Comparison of ENCODE assay signal across 8 mouse cellular contexts in the genomic region with DNA sequence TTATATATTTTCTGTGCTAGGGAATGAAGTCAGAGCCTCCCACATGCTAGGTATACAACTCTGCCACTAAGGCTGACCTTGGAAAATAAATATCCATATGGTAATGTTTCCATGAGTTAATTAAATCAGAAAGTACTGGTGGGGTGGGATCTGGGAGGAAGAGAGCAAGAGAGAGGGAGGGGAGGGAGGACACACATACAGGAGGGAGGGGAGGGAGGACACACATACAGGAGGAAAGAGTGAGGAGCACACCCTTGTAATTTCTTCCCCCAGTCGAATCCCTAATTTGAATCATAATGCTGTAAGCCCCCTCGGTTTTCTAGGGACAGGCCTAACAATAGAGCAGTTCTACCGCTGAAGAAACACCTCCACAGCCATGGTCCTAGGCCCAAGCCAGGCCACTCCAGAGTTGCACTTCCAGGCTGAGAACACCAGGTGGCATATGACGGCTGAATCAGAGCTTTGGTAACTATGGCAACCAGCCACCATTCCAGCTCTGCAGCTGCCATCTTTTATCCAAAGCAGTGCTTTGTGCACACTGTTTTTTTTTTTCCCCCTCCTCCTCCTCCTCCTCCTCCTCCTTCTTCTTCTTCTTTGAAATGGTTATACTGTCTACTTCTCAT. TPM values are rescaled to one million over a fixed set of nuclear protein-coding genes. Genes with fewer than 3 reads are reported as not detected.
A peak's percentile ranks its signal among the peaks of the same experiment; 100 is the strongest.
DNase-seq lines count a peak whose midpoint lies in the region; ATAC-seq and TF ChIP-seq lines count a peak whose summit lies in the region.

No protein-coding gene starts in this region.

- TF ChIP-seq POLR2A in cerebellum, adult 2 months (IDR thresholded peaks at IDR 0.05; ENCODE audit: borderline replicate concordance, insufficient read depth, low read length): no peak

- no peaks in the 10 kb centered on the region for H3K36me3 ChIP-seq in hindbrain, embryonic 13.5 days

- H3K4me2 ChIP-seq in hindbrain, embryonic 13.5 days: no peak overlapping the region

- no peaks in the 10 kb centered on the region for H3K9me3 ChIP-seq in hindbrain, embryonic 13.5 days

- H3K27me3 ChIP-seq in cerebellum, adult 2 months (ENCODE audit: control insufficient read depth, insufficient read depth, low read length): no peaks in the 10 kb centered on the region
- no peaks in the 10 kb centered on the region for H3K27me3 ChIP-seq in hindbrain, embryonic 13.5 days

- no peak overlapping the region for H3K27ac ChIP-seq in cerebellum, adult 2 months (ENCODE audit: insufficient read depth, low read length)
- H3K27ac ChIP-seq in hindbrain, embryonic 13.5 days: peak overlapping the region; percentile 84

- TF ChIP-seq CTCF in cerebellum, adult 2 months (IDR thresholded peaks at IDR 0.05; ENCODE audit: borderline replicate concordance, insufficient read depth, low read depth, low read length): peak; percentile 69

- DNase-seq in WW6 (ENCODE audit: low read depth, low spot score): peak; percentile 81
- peak; percentile 58 for DNase-seq in cerebellum, adult 2 months
- DNase-seq in forelimb bud, embryonic 11.5 days (ENCODE audit: low read depth, low spot score): peak; percentile 87
- peak; percentile 68 to 82 for DNase-seq in layer of hippocampus, postnatal 14 days (ENCODE audit: low spot score in 2 of 2)
- DNase-seq in retina, postnatal 7 days (ENCODE audit: low read depth, low spot score): peak; percentile 58

- H3K4me1 ChIP-seq in cerebellum, adult 2 months (ENCODE audit: control insufficient read depth, insufficient read depth, low read length): no peaks in the 10 kb centered on the region
- peaks cover 27% of the 10 kb centered on the region for H3K4me1 ChIP-seq in hindbrain, embryonic 13.5 days (replicated peaks)

- WGBS in cerebellum, adult 2 months: 8% methylated on average over 4 of the region's 4 CpGs
- 4% methylated on average over 4 of the region's 4 CpGs for WGBS in hindbrain, embryonic 13.5 days

- no peak overlapping the region for H3K9ac ChIP-seq in hindbrain, embryonic 13.5 days

- H3K4me3 ChIP-seq in cerebellum, adult 2 months (replicated peaks; ENCODE audit: insufficient read depth, low read depth, low read length): no peak overlapping the region
- H3K4me3 ChIP-seq in hindbrain, embryonic 13.5 days: no peak overlapping the region

- peak; percentile 88 for ATAC-seq in hindbrain, embryonic 13.5 days (ENCODE audit: low FRiP score)
- peak; percentile 95 for ATAC-seq in megakaryocyte, adult 5-6 weeks (ENCODE audit: poor library complexity, severe bottlenecking)
- no peak for ATAC-seq in erythroblast, adult 5-6 weeks (replicated peaks; ENCODE audit: low FRiP score, poor library complexity, severe bottlenecking)

RNA-seq across cellular contexts. Expression of gene Akr1d1, which starts 59.5 kb away (rescaled TPM):
- polyA plus RNA-seq in cerebellum, adult 2 months (2012; rRNA removed): not detected in 2 replicates
- polyA plus RNA-seq in hindbrain, embryonic 13.5 days (2015; fragmentation: Nextera tagmentation; extraction: Ambion mirVana): not detected in 2 replicates
- not detected for total RNA-seq in layer of hippocampus, postnatal 14 days (2021)
- not detected in 2 replicates for total RNA-seq in megakaryocyte, adult 5-6 weeks (2015)
- not detected in 2 replicates for total RNA-seq in megakaryocyte, adult 5-6 weeks (2017)
- total RNA-seq in erythroblast, adult 5-6 weeks (2015; ENCODE audit: low replicate concordance): not detected in 2 replicates
- not detected in 2 replicates for total RNA-seq in erythroblast, adult 5-6 weeks (2017; ENCODE audit: low replicate concordance)
